Mouse (Mus musculus): ENCODE measurements around the gene Tubb4b.

- TF ChIP-seq CTCF (IDR thresholded peaks at IDR 0.05; ENCODE audit: control insufficient read depth, insufficient read depth, insufficient replicate concordance, low read depth, low read length) (no peak), POLR2A (IDR thresholded peaks at IDR 0.05; ENCODE audit: control insufficient read depth, low read depth, low read length) (peak; percentile 88)
Observed at GRCm38 (mm10) chr2:25255284-25255779, 30.8 kb upstream of the Tubb4b start, which contains the start of gene Tmem203.

Measured in testis, adult 2 months (tissue).